Mouse (Mus musculus) activated CD4-positive, CD25-positive, alpha-beta regulatory T cell, adult 4 months (primary cell): ENCODE results near the gene Vwa7. TPM values are rescaled to one million over a fixed set of nuclear protein-coding genes. Genes with fewer than 3 reads are reported as not detected.

ENCODE experiments used
- ATAC-seq: one replicate; pipeline ENCODE4 v1.8.0; 2017
- polyA plus RNA-seq, 2 experiments: library from polyadenylated mRNA; unstranded; fragments of 100-300 nt; shearing (Covaris generic); gene quantifications; one replicate each; pipeline ENCODE4 v1.2.1; 2017

Vwa7 gene
- polyA plus RNA-seq, 2 experiments from 2014 or later: 0.11 to 0.12 TPM

- ATAC-seq: peak; percentile 23
These were observed 48.9 kb downstream of the Vwa7 start, which contains the start of gene Ly6g6c for GRCm38 (mm10) chr17:35064951-35065947. Gene Ly6g6c (plus strand): TSS chr17:35065388.

DNA sequence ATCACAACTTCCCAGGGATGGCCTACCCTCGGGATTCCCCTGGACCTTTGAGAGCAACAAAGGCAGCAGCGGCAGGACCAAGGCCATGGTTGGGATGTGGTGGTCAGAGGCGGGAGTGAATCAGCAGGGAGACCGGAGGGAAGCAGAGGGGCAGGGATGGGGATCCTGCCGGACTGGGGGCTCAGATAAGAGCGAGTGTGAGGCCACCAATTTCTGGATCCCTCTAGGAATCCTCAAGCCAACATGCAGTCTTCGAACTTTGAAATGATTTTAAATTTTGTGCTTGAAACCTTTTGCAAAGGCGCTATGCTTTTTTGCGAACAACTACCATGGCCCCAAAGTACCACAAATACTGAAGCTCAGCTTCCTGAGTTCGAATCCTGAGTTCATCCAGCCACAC is 49.7 kb downstream of the Vwa7 start, which contains the start of gene Mpig6b:
TSS of gene Mpig6b (minus strand) at position 101 of the 400 bp plus-strand sequence.
- ATAC-seq: no peak

DNA sequence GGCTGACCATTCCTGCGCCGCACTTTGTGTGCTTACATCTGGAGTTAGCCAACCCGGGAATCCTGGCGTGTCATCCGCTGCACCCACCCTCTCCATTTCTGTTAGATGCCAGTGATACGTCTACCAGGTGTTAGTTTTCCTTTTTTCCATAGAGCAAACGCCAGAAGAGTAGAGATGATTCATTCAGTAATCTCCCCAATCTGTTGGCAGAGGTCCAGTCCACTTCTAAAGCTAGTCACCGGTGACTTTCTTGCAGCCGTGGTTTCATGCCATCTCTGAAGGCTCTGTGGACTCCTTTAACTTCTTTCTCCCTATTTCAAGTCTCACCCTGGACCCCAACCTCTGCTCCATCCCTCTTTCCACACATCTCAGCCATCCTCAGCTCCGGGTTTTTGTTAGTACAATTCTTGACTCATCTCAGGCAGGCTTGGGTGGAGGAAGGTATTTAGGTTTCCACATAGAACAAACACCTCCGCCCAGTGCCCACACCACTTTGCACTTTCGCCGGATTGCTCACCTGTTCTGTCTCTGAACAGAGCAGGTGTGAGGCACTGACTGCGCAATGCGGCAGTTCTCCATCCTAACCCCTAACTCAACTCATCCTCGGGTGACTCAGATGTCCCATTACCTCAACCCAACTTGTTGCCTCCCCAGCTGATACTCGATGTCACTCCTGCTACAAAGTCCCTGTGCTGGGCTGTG is 52.0 kb downstream of the Vwa7 start:
- no peak for ATAC-seq

DNA sequence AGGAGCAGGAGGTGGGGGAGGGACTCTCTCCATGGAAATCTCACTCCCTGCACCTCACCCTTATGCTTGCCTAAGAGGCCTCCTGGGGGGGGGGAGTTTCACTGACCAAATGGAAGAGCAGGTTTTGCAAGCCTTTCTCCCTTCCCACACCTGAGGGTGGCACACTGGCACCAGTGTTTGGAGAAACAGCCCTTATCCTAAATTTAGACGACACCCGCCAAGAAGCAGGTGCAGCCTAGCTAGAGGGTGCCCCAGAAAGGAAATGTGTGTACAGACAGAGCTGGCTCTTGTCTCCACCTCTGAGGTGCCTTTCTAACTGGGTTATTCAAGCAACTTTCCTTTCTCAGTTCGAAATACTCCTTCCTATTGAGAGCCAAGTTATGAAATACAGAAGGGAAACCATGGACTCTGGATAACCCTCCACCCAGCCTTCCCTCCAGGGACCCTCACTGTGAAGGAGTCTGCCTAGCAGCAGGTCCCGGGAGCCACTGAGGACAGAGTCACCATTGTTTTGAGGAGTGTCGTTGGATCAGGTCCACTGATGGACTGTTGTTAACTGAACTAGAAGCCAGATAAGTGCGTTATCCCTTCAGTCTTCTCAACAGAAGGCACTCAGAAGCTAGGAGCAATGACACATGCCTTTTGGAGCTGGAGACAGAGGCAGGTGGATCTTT is 54.3 kb downstream of the Vwa7 start:
- ATAC-seq: no peak

DNA sequence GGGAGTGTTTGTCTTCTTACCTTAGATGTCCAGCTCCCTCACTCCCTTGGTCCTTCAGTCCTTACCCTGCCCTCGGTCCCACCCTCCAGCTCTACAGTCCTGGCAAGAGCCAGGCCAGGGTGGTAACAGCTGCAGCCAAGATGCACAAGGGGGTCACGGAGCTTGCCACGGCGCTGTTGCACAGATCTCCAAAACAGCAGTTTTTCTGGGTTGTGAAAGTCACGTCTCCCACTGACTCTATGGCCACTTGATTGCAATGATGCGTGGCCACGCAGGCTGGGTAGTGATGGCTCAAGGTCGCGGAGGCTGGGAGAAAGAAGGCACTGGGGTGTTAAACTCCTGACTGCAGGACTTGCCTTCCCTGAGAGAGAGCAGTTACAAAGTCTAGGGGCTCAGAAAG is 55.1 kb downstream of the Vwa7 start:
- no peak for ATAC-seq

DNA sequence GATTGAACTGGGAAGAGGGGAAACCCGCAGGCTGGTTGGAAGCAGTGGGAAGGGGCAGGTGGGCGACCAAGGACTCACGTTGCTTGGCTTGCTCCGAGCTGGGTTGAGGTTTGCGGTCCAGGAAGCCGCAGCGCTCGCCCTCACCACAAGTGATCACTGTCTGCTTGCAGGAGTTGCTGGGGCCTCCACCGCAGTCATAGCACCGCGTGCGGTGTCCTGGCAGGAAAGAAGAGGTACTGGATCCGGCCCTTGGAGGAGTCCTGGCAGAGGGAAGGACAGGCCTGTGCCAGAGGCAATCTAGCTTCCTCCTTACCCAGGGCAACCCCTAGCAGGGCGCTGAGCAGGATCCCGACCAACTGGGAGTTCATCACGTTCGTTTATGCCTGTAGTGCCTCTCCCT is 57.7 kb downstream of the Vwa7 start:
- ATAC-seq: no peak

Other genes starting within 250 kb of the Vwa7 start
- gene Cyp21a1, start 212.0 kb upstream of the Vwa7 start, polyA plus RNA-seq: not detected
- 10 to 100 TPM; 37.3 to 51.6 TPM for gene Stk19, start 179.6 kb upstream of the Vwa7 start, polyA plus RNA-seq
- 10 to 100 TPM; 19.8 to 28.0 TPM for gene Dxo, start 179.6 kb upstream of the Vwa7 start, polyA plus RNA-seq
- 10 to 100 TPM; 26.0 to 38.5 TPM for gene Skiv2l, start 166.4 kb upstream of the Vwa7 start, polyA plus RNA-seq
- 10 to 100 TPM; 45.4 to 53.4 TPM for gene Nelfe, start 166.2 kb upstream of the Vwa7 start, polyA plus RNA-seq
- gene Cfb, start 154.1 kb upstream of the Vwa7 start, polyA plus RNA-seq: under 1 TPM; 0.79 to 0.83 TPM
- gene Zbtb12, start 137.1 kb upstream of the Vwa7 start, polyA plus RNA-seq: not detected
- not detected for gene Gm20547, start 134.5 kb upstream of the Vwa7 start, polyA plus RNA-seq
- gene C2, start 118.3 kb upstream of the Vwa7 start, polyA plus RNA-seq: under 1 TPM in 1 of 2 experiments, not detected in 1; 0.73 TPM
- 10 to 100 TPM; 32.8 to 37.0 TPM for gene Ehmt2, start 118.1 kb upstream of the Vwa7 start, polyA plus RNA-seq
- gene Slc44a4, start 102.1 kb upstream of the Vwa7 start, polyA plus RNA-seq: not detected
- gene Neu1, start 85.3 kb upstream of the Vwa7 start, polyA plus RNA-seq: 10 to 100 TPM; 18.6 to 19.9 TPM
- 1 to 10 TPM in 1 of 2 experiments, not detected in 1; 7.0 TPM for gene Hspa1b, start 57.3 kb upstream of the Vwa7 start, polyA plus RNA-seq
- gene Gm20481, start 46.7 kb upstream of the Vwa7 start, polyA plus RNA-seq: not detected
- gene Hspa1a, start 44.4 kb upstream of the Vwa7 start, polyA plus RNA-seq: 1 to 10 TPM in 1 of 2 experiments, under 1 TPM in 1; 0.17 to 5.1 TPM
- gene Hspa1l, start 43.9 kb upstream of the Vwa7 start, polyA plus RNA-seq: under 1 TPM in 1 of 2 experiments, not detected in 1; 0.46 TPM
- 10 to 100 TPM; 45.5 to 61.3 TPM for gene Lsm2, start 34.7 kb upstream of the Vwa7 start, polyA plus RNA-seq
- 10 to 100 TPM; 28.5 to 29.1 TPM for gene Vars, start 15.6 kb upstream of the Vwa7 start, polyA plus RNA-seq
- gene Sapcd1, start 11.4 kb downstream of the Vwa7 start, polyA plus RNA-seq: 1 to 10 TPM; 1.8 to 2.1 TPM
- 1 to 10 TPM; 1.3 to 1.6 TPM for gene Msh5, start 30.2 kb downstream of the Vwa7 start, polyA plus RNA-seq
- 100 to 1,000 TPM; 464 to 670 TPM for gene Clic1, start 33.4 kb downstream of the Vwa7 start, polyA plus RNA-seq
- 1 to 10 TPM in 1 of 2 experiments, under 1 TPM in 1; 0.36 to 1.8 TPM for gene Ddah2, start 42.5 kb downstream of the Vwa7 start, polyA plus RNA-seq
- gene Ly6g6c, start 48.8 kb downstream of the Vwa7 start, polyA plus RNA-seq: not detected
- gene Mpig6b, start 49.6 kb downstream of the Vwa7 start, polyA plus RNA-seq: not detected
- not detected for gene Ly6g6e, start 60.3 kb downstream of the Vwa7 start, polyA plus RNA-seq
- gene Ly6g6d, start 61.5 kb downstream of the Vwa7 start, polyA plus RNA-seq: not detected
- gene Ly6g6f, start 69.0 kb downstream of the Vwa7 start, polyA plus RNA-seq: under 1 TPM in 1 of 2 experiments, not detected in 1; 0.29 TPM
- 10 to 100 TPM; 18.7 to 20.6 TPM for gene Abhd16a, start 72.7 kb downstream of the Vwa7 start, polyA plus RNA-seq
- not detected for gene Ly6g5c, start 91.7 kb downstream of the Vwa7 start, polyA plus RNA-seq
- gene Ly6g5b, start 98.8 kb downstream of the Vwa7 start, polyA plus RNA-seq: 1 to 10 TPM; 1.9 to 2.4 TPM
- gene Gpank1, start 104.9 kb downstream of the Vwa7 start, polyA plus RNA-seq: 10 to 100 TPM; 60.4 to 70.2 TPM
- 100 to 1,000 TPM; 274 to 355 TPM for gene Csnk2b, start 105.5 kb downstream of the Vwa7 start, polyA plus RNA-seq
- gene D17H6S53E, start 109.8 kb downstream of the Vwa7 start, polyA plus RNA-seq: 10 to 100 TPM; 22.6 to 26.3 TPM
- not detected for gene Apom, start 115.5 kb downstream of the Vwa7 start, polyA plus RNA-seq
- gene Bag6, start 118.6 kb downstream of the Vwa7 start, polyA plus RNA-seq: 10 to 100 TPM; 26.2 to 34.1 TPM
- gene Prrc2a, start 148.3 kb downstream of the Vwa7 start, polyA plus RNA-seq: 10 to 100 TPM; 38.8 to 78.9 TPM
- 1 to 10 TPM in 1 of 2 experiments, under 1 TPM in 1; 0.91 to 1.9 TPM for gene Aif1, start 159.5 kb downstream of the Vwa7 start, polyA plus RNA-seq
- 10 to 100 TPM in 1 of 2 experiments, 1 to 10 TPM in 1; 5.4 to 13.4 TPM for gene Lst1, start 171.9 kb downstream of the Vwa7 start, polyA plus RNA-seq
- gene Ltb, start 177.9 kb downstream of the Vwa7 start, polyA plus RNA-seq: 100 to 1,000 TPM; 134 to 383 TPM
- gene Tnf, start 185.4 kb downstream of the Vwa7 start, polyA plus RNA-seq: 10 to 100 TPM; 21.5 to 21.6 TPM
- gene Lta, start 188.8 kb downstream of the Vwa7 start, polyA plus RNA-seq: 10 to 100 TPM; 70.5 to 90.5 TPM
- 1 to 10 TPM in 1 of 2 experiments, not detected in 1; 1.8 TPM for gene Gm16181, start 204.3 kb downstream of the Vwa7 start, polyA plus RNA-seq
- 1 to 10 TPM; 2.3 to 4.0 TPM for gene Atp6v1g2, start 217.1 kb downstream of the Vwa7 start, polyA plus RNA-seq
- 1 to 10 TPM; 3.4 to 4.4 TPM for gene Nfkbil1, start 219.2 kb downstream of the Vwa7 start, polyA plus RNA-seq
- gene Ddx39b, start 225.2 kb downstream of the Vwa7 start, polyA plus RNA-seq: 100 to 1,000 TPM; 200 to 247 TPM
- 1,000 to 10,000 TPM; 3,460 to 4,099 TPM for gene H2-D1, start 246.2 kb downstream of the Vwa7 start, polyA plus RNA-seq